ENCODE assay signal across 8 mouse cellular contexts in genomic region chr15:3994852-3995447, GRCm38 (mm10). TPM values are rescaled to one million over a fixed set of nuclear protein-coding genes. Genes with fewer than 3 reads are reported as not detected.
A peak's percentile ranks its signal among the peaks of the same experiment; 100 is the strongest.
DNase-seq lines count a peak whose midpoint lies in the region; ATAC-seq lines count a peak whose summit lies in the region.

No protein-coding gene starts in this region.

- no peaks in the 10 kb centered on the region for H3K27me3 ChIP-seq in megakaryocyte, embryonic 14.5 days (replicated peaks)
- no peaks in the 10 kb centered on the region for H3K27me3 ChIP-seq in embryonic facial prominence, embryonic 13.5 days
- no peaks in the 10 kb centered on the region for H3K27me3 ChIP-seq in limb, embryonic 10.5 days (ENCODE audit: low read depth, poor library complexity, severe bottlenecking)
- H3K27me3 ChIP-seq in splenic B cell, adult 2 months (ENCODE audit: control insufficient read depth, insufficient read depth, low read length, poor library complexity, severe bottlenecking) = no peaks in the 10 kb centered on the region

- H3K36me3 ChIP-seq in megakaryocyte, embryonic 14.5 days (replicated peaks; ENCODE audit: low read length) = peaks cover 26% of the 10 kb centered on the region
- peaks cover 23% of the 10 kb centered on the region for H3K36me3 ChIP-seq in embryonic facial prominence, embryonic 13.5 days
- peaks cover 23% of the 10 kb centered on the region for H3K36me3 ChIP-seq in limb, embryonic 10.5 days
- H3K36me3 ChIP-seq in splenic B cell, adult 2 months (ENCODE audit: control insufficient read depth, insufficient read depth, low read length, poor library complexity, severe bottlenecking) = peaks cover 7% of the 10 kb centered on the region

- DNase-seq in limb, embryonic 10.5 days (ENCODE audit: low spot score) = no peak
- peak; percentile 41 for DNase-seq in splenic B cell, adult 2 months (ENCODE audit: low read depth, low spot score)
- no peak for DNase-seq in thymus, postnatal 14 days
- no peak for DNase-seq in adrenal gland, postnatal 25 days
- DNase-seq in cerebellum, postnatal 4 days (ENCODE audit: low spot score in 2 of 2) = no peak

- H3K9me3 ChIP-seq in megakaryocyte, embryonic 14.5 days = no peaks in the 10 kb centered on the region
- no peaks in the 10 kb centered on the region for H3K9me3 ChIP-seq in embryonic facial prominence, embryonic 13.5 days
- no peaks in the 10 kb centered on the region for H3K9me3 ChIP-seq in limb, embryonic 10.5 days (replicated peaks)

- no peak for ATAC-seq in megakaryocyte, adult 5-6 weeks (ENCODE audit: poor library complexity, severe bottlenecking)
- ATAC-seq in embryonic facial prominence, embryonic 13.5 days (ENCODE audit: insufficient number of reproducible peaks, insufficient read depth, low FRiP score, low TSS enrichment, low read depth) = no peak

- peak overlapping the region; percentile 86 for H3K9ac ChIP-seq in embryonic facial prominence, embryonic 13.5 days

- H3K4me2 ChIP-seq in embryonic facial prominence, embryonic 13.5 days = peak overlapping the region; percentile 74

- H3K4me3 ChIP-seq in megakaryocyte, embryonic 14.5 days (replicated peaks) = peak overlapping the region; percentile 99
- H3K4me3 ChIP-seq in embryonic facial prominence, embryonic 13.5 days = peak overlapping the region; percentile 78
- peak overlapping the region; percentile 76 for H3K4me3 ChIP-seq in limb, embryonic 10.5 days

- H3K4me1 ChIP-seq in megakaryocyte, embryonic 14.5 days = peaks cover 19% of the 10 kb centered on the region
- peaks cover 8% of the 10 kb centered on the region for H3K4me1 ChIP-seq in embryonic facial prominence, embryonic 13.5 days
- peaks cover 8% of the 10 kb centered on the region; the same call in 1 of the 2 replicates for H3K4me1 ChIP-seq in limb, embryonic 10.5 days

- H3K27ac ChIP-seq in embryonic facial prominence, embryonic 13.5 days = peak overlapping the region; percentile 95
- H3K27ac ChIP-seq in limb, embryonic 10.5 days = peak overlapping the region; percentile 94

- 19% methylated on average over 14 of the region's 14 CpGs for WGBS in embryonic facial prominence, embryonic 13.5 days
- 29% methylated on average over 14 of the region's 14 CpGs for WGBS in limb, embryonic 10.5 days

RNA-seq across cellular contexts. Expression of gene AW549877, which starts 0.6 kb away (rescaled TPM):
- 0.48 TPM in 1 of 2 replicates, not detected in the other for polyA plus RNA-seq in megakaryocyte, embryonic 14.5 days (2012; ENCODE audit: insufficient read depth, low replicate concordance)
- total RNA-seq in megakaryocyte, adult 5-6 weeks (2015) = 37.9 and 39.1 TPM in 2 replicates
- total RNA-seq in megakaryocyte, adult 5-6 weeks (2017) = 11.5 and 14.6 TPM in 2 replicates
- 29.7 and 36.0 TPM in 2 replicates for polyA plus RNA-seq in embryonic facial prominence, embryonic 13.5 days (2015; fragmentation: Nextera tagmentation; extraction: Ambion mirVana)
- polyA plus RNA-seq in limb, embryonic 10.5 days (2016; fragmentation: Nextera tagmentation; extraction: Ambion mirVana) = 26.5 and 32.8 TPM in 2 replicates
- 51.8 and 72.3 TPM in 2 replicates for total RNA-seq in adrenal gland, postnatal 25 days (2021)

RNA-seq across cellular contexts. Expression of gene Fbxo4, which starts 15.6 kb away (rescaled TPM):
- 1.6 TPM in 1 of 2 replicates, not detected in the other for polyA plus RNA-seq in megakaryocyte, embryonic 14.5 days (2012; ENCODE audit: insufficient read depth, low replicate concordance)
- 17.1 and 21.9 TPM in 2 replicates for total RNA-seq in megakaryocyte, adult 5-6 weeks (2015)
- 15.5 and 21.4 TPM in 2 replicates for total RNA-seq in megakaryocyte, adult 5-6 weeks (2017)
- polyA plus RNA-seq in embryonic facial prominence, embryonic 13.5 days (2015; fragmentation: Nextera tagmentation; extraction: Ambion mirVana) = 9.8 and 10.6 TPM in 2 replicates
- 3.2 and 3.4 TPM in 2 replicates for polyA plus RNA-seq in limb, embryonic 10.5 days (2016; fragmentation: Nextera tagmentation; extraction: Ambion mirVana)
- total RNA-seq in adrenal gland, postnatal 25 days (2021) = 21.6 and 25.8 TPM in 2 replicates

RNA-seq across cellular contexts. Expression of gene Oxct1, which starts 31.2 kb away (rescaled TPM):
- polyA plus RNA-seq in megakaryocyte, embryonic 14.5 days (2012; ENCODE audit: insufficient read depth, low replicate concordance) = 2.0 and 15.4 TPM in 2 replicates
- total RNA-seq in megakaryocyte, adult 5-6 weeks (2015) = 43.5 and 48.2 TPM in 2 replicates
- 176 and 187 TPM in 2 replicates for total RNA-seq in megakaryocyte, adult 5-6 weeks (2017)
- polyA plus RNA-seq in embryonic facial prominence, embryonic 13.5 days (2015; fragmentation: Nextera tagmentation; extraction: Ambion mirVana) = 230 and 267 TPM in 2 replicates
- 79.0 and 116 TPM in 2 replicates for polyA plus RNA-seq in limb, embryonic 10.5 days (2016; fragmentation: Nextera tagmentation; extraction: Ambion mirVana)
- 145 and 173 TPM in 2 replicates for total RNA-seq in adrenal gland, postnatal 25 days (2021)

Comparison
In these comparisons a context has a peak if more than half of its experiments do, and no peak if none do; other contexts are left out.
1. RNA of gene AW549877, which starts 0.6 kb away (polyA plus RNA-seq): 26.5 to 32.8 TPM in limb, embryonic 10.5 days and 29.7 to 36.0 TPM in embryonic facial prominence, embryonic 13.5 days; 0.48 TPM in megakaryocyte, embryonic 14.5 days; every median in the first group is over 10 times any median in the second.
2. Peak in every context shown above with its lines, with median percentiles within 50 percentile points of each other: H3K4me3 ChIP-seq.